In genomic region chr1:120016240-120016639, GRCm38 (mm10) we compare ENCODE assay signal across 15 mouse cellular contexts. TPM values are rescaled to one million over a fixed set of nuclear protein-coding genes. Genes with fewer than 3 reads are reported as not detected.
DNase-seq lines count a peak whose midpoint lies in the region; ATAC-seq and TF ChIP-seq lines count a peak whose summit lies in the region.
"Had no signal": no experiment of that assay in that cellular context is flagged by ENCODE, and none has a peak within 500 bp of the region (broad histone marks: within the 10 kb centered on the region; RNA-seq: fewer than 3 reads in every experiment).

No protein-coding gene starts in this region.

- no peak for ATAC-seq in heart, postnatal 0 days (ENCODE audit: insufficient read depth, low read depth)
- ATAC-seq in midbrain, postnatal 0 days (ENCODE audit: low FRiP score), result no peak
- ATAC-seq in midbrain, embryonic 15.5 days (replicated peaks), result no peak
- 0 out of 2 replicates have a peak, but pooled peaks have one; percentile 47 for ATAC-seq in intestine, embryonic 16.5 days

- intact Hi-C loops in heart, postnatal 36 days (cut with DNase I), result loop anchor here (10.0 kb wide), 1 partner anchor 561 kb away; no protein-coding TSS in a partner anchor

- no peaks in the 10 kb centered on the region for H3K27me3 ChIP-seq in heart, postnatal 0 days (ENCODE audit: control insufficient read depth, insufficient read depth, low read length)
- H3K27me3 ChIP-seq in midbrain, postnatal 0 days (ENCODE audit: insufficient read depth, low read length), result no peaks in the 10 kb centered on the region; the same call in 1 of the 2 replicates
- H3K27me3 ChIP-seq in midbrain, embryonic 15.5 days (replicated peaks), result no peaks in the 10 kb centered on the region
- H3K27me3 ChIP-seq in intestine, embryonic 16.5 days (replicated peaks; ENCODE audit: control insufficient read depth, insufficient read depth, low read length), result no peaks in the 10 kb centered on the region

- no peak for DNase-seq in heart, postnatal 0 days (ENCODE audit: low spot score)
- DNase-seq in heart, postnatal 36 days, result no peak
- peak; percentile 18 for DNase-seq in midbrain, postnatal 0 days (ENCODE audit: low spot score)
- no peak for DNase-seq in frontal cortex, postnatal 25 days (ENCODE audit: low spot score in 2 of 2)
- no peak for DNase-seq in ovary, postnatal 10 days (ENCODE audit: low spot score)
- DNase-seq in urinary bladder, postnatal 36 days (ENCODE audit: low spot score in 2 of 2), result no peak
- DNase-seq: adrenal gland, postnatal 25 days; cerebellum, adult 9-10 months; right cerebral cortex, postnatal 25 days had no signal

- H3K36me3 ChIP-seq in heart, postnatal 0 days (replicated peaks; ENCODE audit: control insufficient read depth, insufficient read depth, low read length), result no peaks in the 10 kb centered on the region
- H3K36me3 ChIP-seq in midbrain, postnatal 0 days (ENCODE audit: insufficient read depth, low read length), result no peaks in the 10 kb centered on the region
- H3K36me3 ChIP-seq in midbrain, embryonic 15.5 days (replicated peaks), result no peaks in the 10 kb centered on the region
- no peaks in the 10 kb centered on the region for H3K36me3 ChIP-seq in intestine, embryonic 16.5 days (ENCODE audit: control insufficient read depth, insufficient read depth, low read length)

- no peak overlapping the region for H3K9ac ChIP-seq in heart, postnatal 0 days (replicated peaks; ENCODE audit: low read depth, low read length)
- H3K9ac ChIP-seq in midbrain, postnatal 0 days (replicated peaks; ENCODE audit: low read length, poor library complexity, severe bottlenecking), result no peak overlapping the region
- H3K9ac ChIP-seq in midbrain, embryonic 15.5 days, result no peak overlapping the region
- no peak overlapping the region for H3K9ac ChIP-seq in intestine, embryonic 16.5 days (ENCODE audit: low read depth, low read length)

- WGBS in heart, postnatal 0 days, result 77% methylated on average over 2 of the region's 2 CpGs
- 76% methylated on average over 2 of the region's 2 CpGs for whole genome bisulfite sequencing in midbrain, postnatal 0 days
- 78% methylated on average over 2 of the region's 2 CpGs for WGBS in midbrain, embryonic 15.5 days
- 91% methylated on average over 2 of the region's 2 CpGs for WGBS in intestine, embryonic 16.5 days

- no peak overlapping the region for H3K27ac ChIP-seq in heart, postnatal 0 days (ENCODE audit: low read depth)
- no peak overlapping the region for H3K27ac ChIP-seq in midbrain, postnatal 0 days (ENCODE audit: low read depth, low read length)
- no peak overlapping the region for H3K27ac ChIP-seq in midbrain, embryonic 15.5 days
- H3K27ac ChIP-seq in intestine, embryonic 16.5 days (ENCODE audit: low read length), result no peak overlapping the region
- H3K27ac ChIP-seq: macrophage had no signal

- no peak overlapping the region for H3K4me2 ChIP-seq in heart, postnatal 0 days (ENCODE audit: low read depth, low read length)
- H3K4me2 ChIP-seq in midbrain, postnatal 0 days (ENCODE audit: low read depth, low read length, poor library complexity, severe bottlenecking), result no peak overlapping the region
- no peak overlapping the region for H3K4me2 ChIP-seq in midbrain, embryonic 15.5 days
- H3K4me2 ChIP-seq in intestine, embryonic 16.5 days (ENCODE audit: low read depth, low read length), result no peak overlapping the region
- H3K4me2 ChIP-seq: heart, embryonic 11.5 days had no signal

- no peaks in the 10 kb centered on the region for H3K4me1 ChIP-seq in heart, postnatal 0 days (ENCODE audit: control insufficient read depth, insufficient read depth)
- no peaks in the 10 kb centered on the region for H3K4me1 ChIP-seq in midbrain, postnatal 0 days (ENCODE audit: insufficient read depth, low read length)
- no peaks in the 10 kb centered on the region for H3K4me1 ChIP-seq in midbrain, embryonic 15.5 days
- no peaks in the 10 kb centered on the region for H3K4me1 ChIP-seq in intestine, embryonic 16.5 days (ENCODE audit: control insufficient read depth, insufficient read depth, low read length)

- TF ChIP-seq CTCF in heart, postnatal 0 days (IDR thresholded peaks at IDR 0.05; ENCODE audit: low read depth), result peak; percentile 49
- TF ChIP-seq CTCF in midbrain, postnatal 0 days (IDR thresholded peaks at IDR 0.05), result peak; percentile 52

- no peak for TF ChIP-seq EP300 in heart, postnatal 0 days (IDR thresholded peaks at IDR 0.05; ENCODE audit: low read depth)

- no peak overlapping the region for H3K4me3 ChIP-seq in heart, postnatal 0 days (ENCODE audit: low read depth, low read length)
- H3K4me3 ChIP-seq in midbrain, postnatal 0 days (ENCODE audit: low read depth, low read length), result no peak overlapping the region
- no peak overlapping the region for H3K4me3 ChIP-seq in midbrain, embryonic 15.5 days
- H3K4me3 ChIP-seq in intestine, embryonic 16.5 days (ENCODE audit: low read length), result no peak overlapping the region

- H3K9me3 ChIP-seq in heart, postnatal 0 days (replicated peaks; ENCODE audit: control insufficient read depth, low read length), result no peaks in the 10 kb centered on the region
- no peaks in the 10 kb centered on the region for H3K9me3 ChIP-seq in midbrain, postnatal 0 days (ENCODE audit: low read length)
- no peaks in the 10 kb centered on the region for H3K9me3 ChIP-seq in midbrain, embryonic 15.5 days
- H3K9me3 ChIP-seq in intestine, embryonic 16.5 days (ENCODE audit: control insufficient read depth, low read length), result no peaks in the 10 kb centered on the region

RNA-seq across cellular contexts. Expression of gene Sctr, which starts 9.5 kb away (rescaled TPM):
- not detected in 2 replicates for total RNA-seq in heart, postnatal 0 days (2014; rRNA removed; ENCODE audit: low replicate concordance)
- not detected in 2 replicates for polyA plus RNA-seq in heart, postnatal 0 days (2015; fragmentation: Nextera tagmentation; extraction: Ambion mirVana)
- not detected for total RNA-seq in heart, postnatal 36 days (2021)
- total RNA-seq in midbrain, postnatal 0 days (2014; rRNA removed), result 0.66 and 1.6 TPM in 2 replicates
- 1.00 and 1.0 TPM in 2 replicates for polyA plus RNA-seq in midbrain, postnatal 0 days (2015; fragmentation: Nextera tagmentation; extraction: Ambion mirVana)
- polyA plus RNA-seq in midbrain, embryonic 15.5 days (2015; fragmentation: Nextera tagmentation; extraction: Ambion mirVana), result 0.75 and 1.4 TPM in 2 replicates
- polyA plus RNA-seq in intestine, embryonic 16.5 days (2015; fragmentation: Nextera tagmentation; extraction: Ambion mirVana), result 0.51 and 0.88 TPM in 2 replicates
- polyA plus RNA-seq: heart, embryonic 11.5 days; macrophage had no signal

RNA-seq across cellular contexts. Expression of gene Cfap221, which starts 19.2 kb away (rescaled TPM):
- total RNA-seq in heart, postnatal 0 days (2014; rRNA removed; ENCODE audit: low replicate concordance), result not detected in 2 replicates
- polyA plus RNA-seq in heart, postnatal 0 days (2015; fragmentation: Nextera tagmentation; extraction: Ambion mirVana), result 0.04 TPM in 1 of 2 replicates, not detected in the other
- not detected for total RNA-seq in heart, postnatal 36 days (2021)
- total RNA-seq in midbrain, postnatal 0 days (2014; rRNA removed), result 0.55 TPM in 1 of 2 replicates, not detected in the other
- polyA plus RNA-seq in midbrain, postnatal 0 days (2015; fragmentation: Nextera tagmentation; extraction: Ambion mirVana), result 0.13 and 0.63 TPM in 2 replicates
- 0.36 and 0.48 TPM in 2 replicates for polyA plus RNA-seq in midbrain, embryonic 15.5 days (2015; fragmentation: Nextera tagmentation; extraction: Ambion mirVana)
- polyA plus RNA-seq in intestine, embryonic 16.5 days (2015; fragmentation: Nextera tagmentation; extraction: Ambion mirVana), result not detected in 2 replicates
- total RNA-seq: ES-E14 had no signal
- polyA plus RNA-seq: macrophage; neural tube, embryonic 11.5 days had no signal

RNA-seq across cellular contexts. Expression of gene Tmem37, which starts 57.6 kb away (rescaled TPM):
- 0.23 and 7.8 TPM in 2 replicates for total RNA-seq in heart, postnatal 0 days (2014; rRNA removed; ENCODE audit: low replicate concordance)
- 6.8 and 6.9 TPM in 2 replicates for polyA plus RNA-seq in heart, postnatal 0 days (2015; fragmentation: Nextera tagmentation; extraction: Ambion mirVana)
- total RNA-seq in heart, postnatal 36 days (2021), result 1 to 10 TPM; 5.4 to 8.8 TPM
- total RNA-seq in midbrain, postnatal 0 days (2014; rRNA removed), result 2.7 and 4.0 TPM in 2 replicates
- polyA plus RNA-seq in midbrain, postnatal 0 days (2015; fragmentation: Nextera tagmentation; extraction: Ambion mirVana), result 6.9 and 7.5 TPM in 2 replicates
- polyA plus RNA-seq in midbrain, embryonic 15.5 days (2015; fragmentation: Nextera tagmentation; extraction: Ambion mirVana), result 7.6 and 9.6 TPM in 2 replicates
- 108 and 129 TPM in 2 replicates for polyA plus RNA-seq in intestine, embryonic 16.5 days (2015; fragmentation: Nextera tagmentation; extraction: Ambion mirVana)

Comparison
In these comparisons a context has a peak if more than half of its experiments do, and no peak if none do; other contexts are left out.
1. RNA of gene Tmem37, which starts 57.6 kb away (polyA plus RNA-seq): 108 to 129 TPM in intestine, embryonic 16.5 days; 7.6 to 9.6 TPM in midbrain, embryonic 15.5 days, 6.9 to 7.5 TPM in midbrain, postnatal 0 days and 6.8 to 6.9 TPM in heart, postnatal 0 days; every median in the first group is over 10 times any median in the second.